Mouse (Mus musculus) retina, postnatal 1 day (tissue): Measurements from ENCODE around the gene Fitm2.

ENCODE experiments used
- DNase-seq: peaks from one replicate; pipeline ENCODE4 v3.0.0-alpha.2; 2012

The Fitm2 gene

GRCm38 (mm10) chr2:163472466-163472851 lies at the start of gene Fitm2:
TSS of gene Fitm2 (minus strand) at chr2:163472629.
- DNase-seq: peak; percentile 98

- DNase-seq: no peak
Measured at GRCm38 (mm10) chr2:163506300-163507004, 34.0 kb upstream of the Fitm2 start, which contains the start of gene Hnf4a. TSS of gene Hnf4a (plus strand) at chr2:163506808.

GRCm38 (mm10) chr2:163503191-163503590 lies 30.8 kb upstream of the Fitm2 start:
- DNase-seq: no peak

GRCm38 (mm10) chr2:163502219-163502618 lies 29.8 kb upstream of the Fitm2 start:
- DNase-seq: no peak

DNA sequence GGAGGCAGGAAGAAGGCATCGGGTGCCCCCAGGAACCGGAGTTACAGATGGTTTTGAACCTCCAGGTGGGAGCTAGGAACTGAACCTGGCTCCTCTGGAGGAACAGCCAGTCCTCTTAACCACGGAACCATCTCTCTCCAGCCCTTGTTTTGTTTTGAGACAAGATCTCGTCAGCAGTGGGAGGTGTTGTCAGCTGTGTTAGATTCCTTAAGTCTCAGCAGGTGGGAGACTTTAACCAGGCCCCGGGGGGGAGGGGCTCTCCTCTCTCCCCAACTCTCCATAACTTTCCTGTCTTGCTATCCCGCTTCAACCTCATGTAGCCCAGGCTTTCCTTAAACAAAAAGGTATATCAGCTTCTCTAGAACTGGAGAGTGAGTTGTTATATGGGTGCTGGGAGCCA lies 22.0 kb upstream of the Fitm2 start:
- no peak for DNase-seq

- peak; percentile 7 for DNase-seq
Measured at GRCm38 (mm10) chr2:163493976-163494375, 21.5 kb upstream of the Fitm2 start.

- DNase-seq: no peak
Measured at GRCm38 (mm10) chr2:163493031-163493430, 20.6 kb upstream of the Fitm2 start.

- DNase-seq: no peak
Measured at GRCm38 (mm10) chr2:163492018-163492417, 19.6 kb upstream of the Fitm2 start, which contains the start of gene R3hdml. TSS of gene R3hdml (plus strand) at chr2:163492318.

GRCm38 (mm10) chr2:163491351-163491750 lies 18.9 kb upstream of the Fitm2 start:
- peak; percentile 16 for DNase-seq

GRCm38 (mm10) chr2:163490656-163491055 lies 18.2 kb upstream of the Fitm2 start:
- no peak for DNase-seq

- no peak for DNase-seq
Measured at GRCm38 (mm10) chr2:163489725-163490291, 17.4 kb upstream of the Fitm2 start.

DNA sequence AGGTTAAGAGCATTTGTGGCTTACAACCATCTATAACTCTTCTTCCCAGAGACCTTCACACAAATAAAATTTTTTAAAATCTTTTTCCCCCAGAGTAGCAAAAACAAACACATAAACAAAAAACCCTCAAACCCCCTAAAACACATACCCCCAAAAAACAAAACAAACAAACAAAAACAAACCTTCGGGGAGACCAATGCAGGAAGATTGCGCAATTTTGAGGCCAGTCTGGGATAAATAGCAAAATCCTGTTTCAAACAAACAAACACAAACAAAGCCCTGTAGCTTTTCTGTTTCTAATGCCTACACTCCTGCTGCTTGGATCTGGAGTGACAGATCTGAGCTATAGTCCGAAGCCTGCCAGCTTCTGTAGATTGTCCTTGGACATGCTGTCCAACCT lies 14.9 kb upstream of the Fitm2 start:
- DNase-seq: no peak

DNA sequence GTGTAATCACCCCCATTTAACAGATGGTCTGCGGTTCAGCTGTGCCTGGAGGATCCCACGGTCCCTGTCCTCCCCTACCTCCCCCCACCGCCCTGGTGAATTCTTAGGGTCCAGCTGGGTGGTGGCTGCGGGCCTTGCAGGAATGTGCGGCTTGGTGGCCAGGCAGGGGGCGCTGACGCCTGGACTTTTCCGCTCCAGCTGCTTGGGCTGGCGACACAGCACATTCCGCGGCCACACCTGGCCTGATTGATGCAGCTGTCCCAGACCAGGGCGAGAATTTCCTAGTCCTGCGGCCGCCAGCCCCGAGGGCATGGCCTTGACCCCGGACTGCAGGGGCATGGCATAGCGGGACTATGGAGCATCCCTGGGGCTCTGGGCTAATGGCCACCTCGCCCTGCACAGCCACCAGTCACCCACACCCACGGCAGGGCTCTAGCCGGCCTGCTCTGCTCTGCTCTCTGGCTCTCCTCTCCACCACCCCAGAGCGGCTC lies 9.2 kb upstream of the Fitm2 start:
- DNase-seq: peak; percentile 72

DNA sequence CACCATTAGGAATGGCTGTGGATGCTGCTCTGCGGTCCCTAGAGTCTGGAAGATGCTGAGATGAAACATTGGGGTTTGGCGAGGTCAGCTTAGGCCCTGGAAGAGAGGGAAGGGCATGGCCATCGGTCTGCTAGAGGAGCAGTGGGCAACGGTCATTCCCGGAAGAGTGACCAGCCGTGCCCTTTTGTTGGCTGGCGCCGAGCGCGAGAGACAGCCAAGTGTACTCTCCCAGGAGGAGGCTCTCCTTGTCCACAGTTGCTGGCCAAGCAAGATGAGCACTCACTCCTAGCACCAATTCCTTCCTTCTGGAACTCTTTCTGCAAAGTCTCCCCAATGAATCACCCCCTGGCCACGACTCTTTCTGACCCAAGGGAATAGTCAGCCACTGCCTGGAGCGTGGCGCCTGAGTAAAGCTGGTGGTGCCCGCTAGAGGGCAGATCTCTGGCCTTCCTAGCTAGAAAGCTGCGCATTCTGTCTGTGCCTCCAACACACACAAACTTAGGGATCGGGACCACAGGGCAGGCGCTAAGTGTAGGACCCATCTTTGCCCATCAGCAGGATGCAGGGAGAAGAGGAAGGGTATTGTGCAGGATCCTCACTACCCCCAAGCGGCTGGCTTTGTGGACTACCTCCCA lies 7.9 kb upstream of the Fitm2 start:
- DNase-seq: peak; percentile 29

DNA sequence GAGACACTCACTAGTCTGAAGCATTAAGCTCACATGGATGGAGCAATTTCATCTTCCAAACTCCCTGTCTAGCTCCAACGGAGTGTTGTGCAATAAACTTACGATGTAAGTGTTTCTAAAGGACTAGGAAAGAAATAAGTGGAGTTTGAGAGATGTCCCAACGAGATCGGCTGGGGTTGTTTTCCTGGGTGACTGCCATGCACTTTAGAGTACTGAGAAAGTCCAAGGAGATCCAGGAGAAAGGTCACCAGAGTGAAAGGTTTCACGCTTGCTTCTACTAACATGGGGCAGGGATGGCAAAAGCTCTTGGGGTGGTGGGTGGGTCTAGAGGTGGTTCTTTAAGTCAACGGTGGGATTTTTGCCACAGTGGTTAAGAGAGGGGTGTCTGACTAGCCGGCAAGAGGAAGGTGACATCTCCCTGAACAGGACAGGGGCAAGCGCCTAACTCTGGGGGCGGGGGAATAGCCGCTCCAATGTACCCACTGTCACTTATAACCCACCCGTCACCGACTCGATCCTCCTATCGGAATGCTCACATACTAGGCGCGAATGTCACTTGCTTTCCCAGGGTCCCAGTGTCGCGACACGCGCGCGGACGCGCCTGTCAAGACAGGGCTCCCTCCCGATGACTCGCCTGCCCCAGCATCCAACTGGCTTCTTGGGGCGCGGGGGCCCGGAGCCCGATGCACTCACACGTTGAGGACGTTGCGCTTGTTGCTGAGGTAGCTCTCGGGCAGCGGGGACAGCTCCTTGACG lies 541 bp downstream of the Fitm2 start:
- DNase-seq: no peak

- DNase-seq: no peak
Measured at GRCm38 (mm10) chr2:163471136-163471535, 1.3 kb downstream of the Fitm2 start.

DNA sequence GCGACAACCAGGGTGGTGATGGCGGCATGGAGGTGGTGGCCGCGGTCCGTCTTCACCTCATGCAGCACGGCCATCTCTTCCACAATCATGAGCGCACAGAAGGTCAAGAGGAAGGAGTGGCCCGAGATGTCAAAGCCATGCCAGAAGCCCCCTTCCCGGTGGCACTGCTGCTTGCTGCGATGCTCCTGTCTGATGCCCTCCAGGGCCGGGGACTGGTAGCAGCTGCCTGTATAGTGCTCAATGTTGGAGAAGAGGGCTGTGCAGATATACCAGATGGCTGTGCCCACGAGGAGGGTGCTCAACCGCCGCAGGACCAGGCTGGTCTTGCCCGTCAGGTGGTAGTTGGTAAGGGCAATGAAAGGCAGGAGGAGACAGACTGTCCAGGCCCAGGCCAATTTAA lies 2.7 kb downstream of the Fitm2 start:
- no peak for DNase-seq

DNA sequence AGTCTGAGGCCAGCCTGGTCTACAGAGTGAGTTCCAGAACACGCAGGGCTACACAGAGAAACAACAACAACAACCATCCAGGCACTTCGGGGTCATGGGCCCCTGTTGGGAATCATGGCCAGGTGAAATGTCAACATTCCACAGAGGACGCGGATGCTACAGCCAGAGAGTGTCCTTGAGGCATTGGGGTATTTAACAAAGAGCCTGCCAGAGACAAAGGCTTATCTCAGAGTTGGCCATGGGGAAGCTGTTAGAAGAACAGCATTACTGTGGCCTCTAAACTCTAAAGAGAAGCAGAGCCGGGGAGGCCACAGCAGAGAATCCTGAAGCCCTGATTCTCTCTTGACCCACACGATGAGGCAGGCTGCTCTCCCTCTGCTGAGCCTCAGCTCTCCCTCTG lies 3.6 kb downstream of the Fitm2 start:
- no peak for DNase-seq

DNA sequence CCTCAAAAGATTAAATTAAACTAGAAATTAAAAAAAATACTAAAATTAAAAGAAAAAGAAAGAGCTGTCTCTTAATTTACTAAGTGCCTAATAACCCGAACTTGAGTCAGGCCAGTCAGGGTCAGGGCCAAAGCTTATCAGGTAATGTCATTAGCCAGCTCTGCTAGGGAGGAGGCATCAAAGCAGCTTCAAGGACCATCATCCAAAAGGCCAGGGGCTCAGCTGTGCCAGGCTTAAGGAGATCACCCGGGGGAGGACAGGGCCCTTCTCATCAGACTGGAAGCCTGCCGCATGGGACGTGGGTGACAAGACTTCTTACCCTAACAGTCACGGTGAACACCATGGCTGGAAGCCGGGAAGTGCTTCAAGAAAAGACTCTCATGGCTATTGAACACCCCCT lies 4.8 kb downstream of the Fitm2 start:
- no peak for DNase-seq

DNA sequence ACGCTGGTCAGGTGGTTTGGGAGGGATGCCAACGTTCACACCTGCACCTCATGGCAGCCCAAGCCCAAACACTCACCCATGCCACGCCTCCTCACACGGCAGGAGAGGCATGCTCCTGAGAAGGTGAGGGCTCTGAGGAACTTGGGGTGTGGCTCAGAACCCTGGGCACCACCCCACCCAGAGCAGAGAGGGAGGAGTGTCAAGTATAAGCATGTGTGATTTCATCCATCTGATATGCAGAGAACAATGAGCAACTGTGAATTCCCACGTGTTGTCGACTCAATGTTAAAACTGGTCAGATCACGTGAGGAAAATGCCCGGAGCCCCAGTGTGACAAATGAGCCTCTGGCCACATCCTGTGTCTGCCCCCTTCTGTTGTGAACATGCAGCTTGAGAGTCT lies 5.7 kb downstream of the Fitm2 start:
- DNase-seq: no peak

GRCm38 (mm10) chr2:163464562-163464961 lies 7.9 kb downstream of the Fitm2 start:
- DNase-seq: no peak

DNA sequence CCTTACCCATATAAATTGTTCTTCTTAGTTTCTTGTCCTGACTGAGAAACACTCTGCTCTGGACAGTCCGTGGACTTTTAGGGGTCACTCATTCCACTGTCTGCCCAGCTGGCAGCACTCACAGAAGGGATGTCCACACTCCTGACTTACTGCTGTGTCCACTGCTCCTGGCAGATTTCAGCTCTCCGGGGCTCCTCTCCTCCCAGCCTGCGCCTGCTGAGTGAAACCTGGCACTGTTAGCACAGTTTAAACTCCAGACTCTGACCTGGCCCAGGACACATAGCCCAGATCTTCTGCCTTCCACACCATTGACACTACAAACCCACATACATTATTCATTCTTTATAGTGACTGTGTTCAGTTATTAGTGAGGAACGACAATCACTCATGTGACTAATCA lies 8.4 kb downstream of the Fitm2 start:
- DNase-seq: no peak

GRCm38 (mm10) chr2:163463251-163463769 lies 9.1 kb downstream of the Fitm2 start:
- DNase-seq: no peak
